Mouse (Mus musculus) neural tube, embryonic 10.5 days (tissue): ENCODE measurements around the gene Cyp17a1.

Source experiments
- DNase-seq: peaks from one replicate; pipeline ENCODE4 v3.0.0-alpha.2; 2017; ENCODE audit warnings: low spot score; ENCODE audit errors: extremely low spot score

The Cyp17a1 gene

GRCm38 (mm10) chr19:46670691-46671090 is 2.3 kb downstream of the Cyp17a1 start:
- DNase-seq = peak; percentile 66

DNA sequence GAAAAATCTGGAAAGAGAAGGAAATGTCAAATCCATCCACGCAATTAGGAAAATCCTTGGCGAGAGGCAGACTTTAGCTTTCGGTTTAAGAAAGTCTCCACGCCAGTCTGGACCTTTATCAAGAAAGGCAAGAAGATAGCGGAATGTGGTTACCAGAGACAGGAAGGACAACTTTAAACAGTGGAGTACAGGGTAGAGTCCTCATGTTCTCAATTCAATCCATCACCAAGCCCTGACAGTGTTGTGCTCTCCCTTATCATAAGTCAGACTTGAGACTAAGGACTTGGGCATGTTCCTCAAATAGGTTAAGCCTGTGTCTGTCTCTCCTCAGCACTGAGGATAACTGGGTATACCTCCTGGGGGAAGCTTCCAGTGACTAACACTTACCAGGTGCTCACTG is 3.2 kb downstream of the Cyp17a1 start:
- no peak for DNase-seq

GRCm38 (mm10) chr19:46668263-46668662 is 4.7 kb downstream of the Cyp17a1 start:
- DNase-seq = no peak

DNA sequence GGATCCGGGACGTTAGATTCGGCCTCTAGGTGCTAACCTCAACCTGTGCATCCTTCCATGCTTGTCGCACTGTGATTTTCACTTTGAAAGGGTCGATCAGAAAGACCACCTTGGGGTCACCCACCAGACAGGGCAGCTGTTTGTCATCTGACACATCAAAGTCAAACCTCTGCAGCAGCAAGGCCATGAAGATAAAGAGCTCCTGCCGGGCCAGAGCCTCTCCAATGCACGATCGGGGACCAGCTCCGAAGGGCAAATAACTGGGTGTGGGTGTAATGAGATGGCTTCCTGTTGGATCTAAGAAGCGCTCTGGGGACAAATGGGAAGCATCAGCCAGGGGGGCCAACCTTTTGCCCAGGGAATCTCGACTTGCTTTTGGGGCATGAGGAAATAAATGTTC is 5.7 kb downstream of the Cyp17a1 start:
- DNase-seq = no peak

DNA sequence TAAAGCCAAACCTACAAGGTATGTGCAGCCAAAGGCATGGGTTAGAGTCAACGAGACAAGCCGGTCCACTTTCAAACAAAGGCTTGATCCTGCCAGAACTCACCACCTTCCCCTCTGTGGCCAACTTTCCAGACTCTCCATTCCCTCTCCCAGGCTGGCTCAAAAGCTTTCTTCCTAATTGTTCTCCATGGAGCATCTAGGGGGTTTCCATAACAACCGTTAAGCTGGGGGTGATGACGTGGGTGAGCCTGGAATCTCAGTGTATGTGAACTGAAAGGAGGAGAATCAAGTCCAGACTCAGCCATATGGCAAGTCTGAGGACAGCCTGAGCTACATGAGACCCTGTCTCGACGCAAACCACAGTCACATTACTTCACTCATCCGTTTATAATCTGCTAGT is 7.5 kb downstream of the Cyp17a1 start:
- DNase-seq = no peak

DNA sequence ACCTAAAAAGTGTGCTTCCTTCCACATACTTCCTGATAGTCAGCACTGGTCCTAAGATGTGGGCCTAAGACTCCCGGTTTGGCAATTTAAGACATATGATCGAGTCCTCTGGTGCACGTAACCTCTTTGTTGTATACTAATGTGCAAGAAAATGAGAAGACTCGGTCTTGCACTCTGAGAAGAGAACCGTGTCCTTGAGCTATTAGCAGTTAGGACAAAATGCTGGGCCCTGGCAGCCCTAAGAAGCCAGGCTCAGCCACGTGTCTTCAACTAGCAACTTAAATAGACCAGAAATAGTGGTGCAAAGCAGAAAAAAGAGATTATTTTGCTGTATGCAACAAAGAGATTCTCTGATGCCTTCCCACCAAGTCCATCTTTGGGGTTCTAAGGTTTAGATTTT is 10.2 kb downstream of the Cyp17a1 start:
- no peak for DNase-seq

DNA sequence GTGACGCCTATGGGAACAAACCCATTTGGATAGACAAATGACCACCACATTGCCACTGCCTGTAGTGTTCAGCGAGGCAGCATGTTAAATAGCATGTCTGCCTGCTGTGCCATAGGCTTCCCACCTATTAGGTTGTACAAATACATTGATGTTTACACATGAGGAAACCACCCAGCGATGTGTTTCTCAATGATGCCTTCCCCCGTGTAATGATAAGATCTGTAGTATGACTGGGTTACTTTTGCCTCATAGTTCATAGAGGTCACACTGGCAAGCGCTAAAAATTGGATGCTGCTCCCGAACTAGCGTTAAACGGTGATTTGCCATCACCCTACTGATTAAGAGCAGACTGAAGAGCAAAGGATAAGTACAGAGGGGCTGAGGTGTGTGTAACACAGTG is 10.8 kb downstream of the Cyp17a1 start:
- no peak for DNase-seq

DNA sequence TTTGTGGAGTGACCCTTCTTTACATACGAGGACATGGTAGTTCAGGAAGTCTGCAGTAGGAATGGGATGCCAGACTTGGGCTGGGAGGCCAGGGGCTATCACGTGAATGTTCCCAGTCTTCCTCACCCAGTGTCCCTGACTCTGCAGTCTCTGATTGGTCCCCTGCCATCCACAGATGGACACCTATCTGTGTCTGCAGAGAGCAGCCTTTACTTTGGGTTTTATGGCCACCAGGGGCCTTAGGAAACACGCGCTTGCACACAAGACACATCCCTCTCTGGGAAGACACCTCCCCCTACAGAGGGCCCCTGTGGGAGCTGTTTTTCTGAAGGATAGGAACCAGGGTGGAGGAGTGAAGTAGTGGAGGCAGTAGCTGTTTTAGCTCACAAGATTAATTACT is 11.5 kb downstream of the Cyp17a1 start:
- no peak for DNase-seq

- DNase-seq = no peak
Measured at GRCm38 (mm10) chr19:46658851-46659250, 14.1 kb downstream of the Cyp17a1 start.

- DNase-seq = no peak
Measured at GRCm38 (mm10) chr19:46658348-46658747, 14.6 kb downstream of the Cyp17a1 start.

GRCm38 (mm10) chr19:46657339-46658020 is 15.5 kb downstream of the Cyp17a1 start:
- no peak for DNase-seq

DNA sequence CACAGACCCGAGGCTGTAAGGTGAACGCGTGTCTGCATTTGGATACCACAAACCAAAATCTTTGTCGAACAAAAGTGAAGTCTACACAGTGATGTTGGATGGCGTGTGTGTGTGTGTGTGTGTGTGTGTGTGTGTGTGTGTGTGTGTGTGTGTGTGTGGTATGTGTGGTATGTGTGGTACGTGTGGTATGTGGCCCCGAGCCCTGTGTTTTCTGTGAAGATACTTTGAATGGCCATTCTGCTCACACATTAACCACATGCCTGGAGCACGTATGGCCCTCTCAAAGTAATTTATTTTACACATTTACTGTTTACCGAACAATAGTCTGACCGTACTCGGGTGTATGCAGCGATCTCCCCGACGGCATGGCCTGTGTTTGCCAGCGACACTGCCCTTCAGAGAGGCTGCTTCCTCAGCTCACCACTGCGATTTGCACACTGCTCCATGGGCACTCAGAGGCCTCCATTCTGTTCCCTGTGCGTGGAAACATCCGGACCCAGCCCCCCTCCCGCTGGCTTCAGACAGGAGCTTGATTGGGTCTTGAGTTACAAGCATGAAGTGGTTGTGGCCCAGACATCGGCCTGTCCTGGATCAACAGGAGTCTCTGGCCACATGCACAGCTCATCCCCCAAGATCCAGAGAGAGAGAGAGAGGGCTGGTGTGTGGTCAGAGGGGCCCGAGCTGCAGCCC is 16.7 kb downstream of the Cyp17a1 start:
- DNase-seq = no peak

- DNase-seq = no peak
Measured at GRCm38 (mm10) chr19:46655626-46656025, 17.3 kb downstream of the Cyp17a1 start.

- DNase-seq = no peak
Measured at GRCm38 (mm10) chr19:46653616-46654235, 19.2 kb downstream of the Cyp17a1 start.

- no peak for DNase-seq
Measured at GRCm38 (mm10) chr19:46653188-46653587, 19.8 kb downstream of the Cyp17a1 start.

DNA sequence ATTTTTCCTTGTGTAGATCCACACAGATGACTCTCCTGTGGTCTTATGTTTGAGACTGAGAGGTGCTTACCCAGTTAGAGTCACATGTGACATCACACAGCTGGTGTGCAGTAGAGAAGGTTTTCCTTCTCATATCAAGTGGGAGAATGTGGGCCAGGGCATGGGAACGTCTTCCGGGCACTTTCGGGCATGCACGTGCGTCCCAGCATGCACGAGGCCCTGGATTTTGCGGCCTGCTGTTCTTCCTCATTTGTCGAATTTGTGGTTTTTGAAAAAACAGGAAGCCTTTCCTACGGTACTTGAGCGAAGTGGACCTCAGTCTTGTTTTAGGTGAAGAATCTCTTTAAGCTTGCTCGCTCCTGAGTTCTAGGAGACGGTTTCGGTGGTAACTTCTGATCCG is 24.4 kb downstream of the Cyp17a1 start:
- no peak for DNase-seq

DNA sequence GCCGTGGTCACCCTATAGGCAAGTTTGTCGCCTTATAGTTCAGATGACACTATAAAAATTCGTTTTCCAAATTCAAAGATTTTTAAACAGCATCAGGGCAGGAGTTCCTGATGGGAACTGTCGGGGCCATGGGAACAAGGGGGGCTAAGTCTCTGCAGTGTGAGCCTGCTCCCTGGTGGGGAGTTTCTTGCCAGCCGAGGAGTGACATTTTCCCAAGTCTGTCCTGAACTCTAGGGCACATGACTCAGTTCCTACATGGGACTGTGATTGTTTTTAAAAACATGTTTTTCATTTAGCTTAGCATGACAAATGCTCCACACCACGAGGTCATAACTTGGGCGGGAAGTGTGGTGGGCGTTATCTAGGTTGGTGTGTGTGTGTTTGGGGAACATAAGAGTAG is 25.1 kb downstream of the Cyp17a1 start:
- DNase-seq = no peak

DNA sequence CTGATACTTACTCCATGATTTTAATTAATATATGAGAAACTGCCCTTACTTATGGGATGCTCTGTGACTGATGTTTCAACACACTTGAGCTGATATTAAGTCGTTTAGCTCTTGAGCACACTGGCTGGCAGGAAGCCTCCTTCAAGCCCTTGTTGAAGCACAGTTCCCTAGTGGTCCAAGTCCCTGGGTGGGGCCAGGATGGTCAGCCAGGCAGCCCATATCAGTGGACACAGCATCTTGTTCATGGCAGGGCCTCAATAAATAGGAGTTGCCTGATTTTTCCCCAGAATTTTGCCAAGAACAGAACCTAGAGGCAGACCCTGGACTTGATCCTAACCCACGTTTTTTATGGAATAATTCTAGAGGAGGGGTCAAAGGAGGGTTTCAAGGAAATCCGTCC is 25.7 kb downstream of the Cyp17a1 start:
- DNase-seq = no peak

DNA sequence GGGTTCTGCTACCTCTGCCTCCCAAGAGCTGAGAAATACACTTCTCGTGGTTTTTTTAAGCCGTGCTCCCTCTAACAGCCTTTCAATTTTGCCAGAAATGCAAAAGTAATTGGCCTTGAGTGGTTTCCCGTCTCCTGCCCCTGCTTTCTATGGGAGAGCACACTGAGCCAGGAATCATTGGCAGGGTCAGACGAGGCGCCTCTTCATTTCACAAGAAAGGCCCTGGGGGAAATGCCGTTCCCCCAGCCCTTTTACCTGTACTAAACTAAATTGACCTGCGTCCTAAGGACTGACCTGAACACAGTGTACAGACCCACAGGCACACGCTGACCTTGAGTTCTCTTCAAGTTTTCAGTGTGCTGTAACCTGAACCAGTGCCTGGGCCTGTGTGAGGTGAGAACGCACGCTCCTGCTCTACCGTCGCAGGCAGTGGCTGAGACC is 26.9 kb downstream of the Cyp17a1 start:
- no peak for DNase-seq

- no peak for DNase-seq
Measured at GRCm38 (mm10) chr19:46644793-46645602, 28.0 kb downstream of the Cyp17a1 start.

GRCm38 (mm10) chr19:46644343-46644792 is 28.6 kb downstream of the Cyp17a1 start:
- no peak for DNase-seq

- no peak for DNase-seq
Measured at GRCm38 (mm10) chr19:46643236-46643635, 29.7 kb downstream of the Cyp17a1 start.
